Mouse (Mus musculus): ENCODE data around the gene Tnfaip8l2. TPM values are rescaled to one million over a fixed set of nuclear protein-coding genes. Genes with fewer than 3 reads are reported as not detected.
A peak's percentile ranks its signal among the peaks of the same experiment; 100 is the strongest.

Gene Tnfaip8l2
- polyA plus RNA-seq, 1 experiment from 2014 or later = 0.63 TPM

- in situ Hi-C loops (cut with MboI; ENCODE audit: low pct_unique_long_range_greater_than_20kb) = no loop called here
- ChIA-PET POLR2A (interaction anchor here (0.6 to 0.8 kb wide), 2 partner anchors 13 to 45 kb away, joined by 3 to 4 read pairs; no protein-coding TSS in a partner anchor), CTCF (interaction anchor here (1.1 to 1.6 kb wide), 3 partner anchors 12 to 103 kb away, joined by 3 to 4 read pairs (median 4); no protein-coding TSS in a partner anchor)
- no peaks in the 10 kb centered on the region for H3K27me3 ChIP-seq
- no peak for TF ChIP-seq CTCF (IDR thresholded peaks at IDR 0.05)
- ATAC-seq (no peak), DNase-seq (ENCODE audit: low read depth, low spot score) (no peak)
Observed at GRCm38 (mm10) chr3:95161041-95161551, 18.9 kb upstream of the Tnfaip8l2 start.

DNA sequence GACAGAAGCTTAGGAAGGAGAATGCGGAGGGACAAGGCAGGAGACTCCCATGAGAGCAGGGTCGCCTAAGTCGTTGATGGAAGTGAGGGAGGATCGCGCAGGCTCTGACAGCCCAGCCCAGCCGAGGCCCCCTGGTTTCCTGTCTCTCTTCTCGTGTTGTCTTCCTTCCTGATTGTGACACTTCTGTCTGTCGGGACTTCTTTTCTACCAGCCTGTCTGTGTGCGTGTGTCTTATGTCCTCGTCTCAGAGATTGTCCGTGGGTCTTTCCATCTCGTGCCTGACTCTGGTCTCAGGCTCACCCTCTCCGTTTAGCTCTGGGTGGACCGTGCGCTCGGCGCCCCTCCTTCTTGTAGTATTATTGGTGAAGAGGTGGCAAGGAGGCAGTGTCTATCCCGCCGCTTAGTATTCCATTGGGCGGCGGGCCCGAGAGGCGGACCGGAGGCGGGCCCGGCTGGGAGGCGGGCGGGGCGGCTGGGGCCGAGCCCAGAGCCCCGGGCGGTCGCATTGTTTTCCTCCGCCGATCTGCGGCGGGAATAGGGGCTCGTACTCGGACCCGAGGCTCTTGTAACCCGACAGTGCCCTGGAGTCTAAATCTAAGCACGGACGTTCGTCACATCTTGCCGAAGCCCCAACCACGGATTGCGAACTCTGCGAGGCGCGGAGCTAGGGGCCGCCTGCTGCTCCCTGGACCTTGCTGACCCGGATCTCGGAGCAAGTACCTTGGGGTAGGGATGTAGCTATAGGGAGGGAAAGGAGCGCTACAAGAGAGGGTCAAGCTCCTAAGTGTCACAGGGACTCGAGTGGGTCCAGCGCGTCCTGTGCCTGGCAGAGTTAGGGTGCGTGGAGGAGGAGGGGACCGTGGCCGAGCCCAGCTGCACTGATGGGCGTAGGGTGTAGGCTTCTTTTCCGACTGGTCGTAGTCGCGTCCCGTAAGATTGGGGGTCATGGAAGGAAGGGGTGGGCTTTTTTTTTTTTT is 18.1 kb upstream of the Tnfaip8l2 start, which contains the start of gene Sema6c:
Gene Sema6c (plus strand): TSS at position 471 of the 977 bp plus-strand sequence.
- ATAC-seq = peak; percentile 98
- ChIA-PET POLR2A (interaction anchor here (0.6 to 1.2 kb wide), 6 partner anchors 14 to 59 kb away, joined by 3 to 4 read pairs (median 3); no protein-coding TSS in a partner anchor), CTCF (interaction anchor here (0.7 to 1.9 kb wide), 8 partner anchors 10 to 104 kb away, joined by 3 to 4 read pairs (median 4); no protein-coding TSS in a partner anchor)
- in situ Hi-C loops (cut with MboI; ENCODE audit: low pct_unique_long_range_greater_than_20kb) = no loop called here
- DNase-seq (ENCODE audit: low read depth, low spot score) = peak; percentile 75
- TF ChIP-seq CTCF (IDR thresholded peaks at IDR 0.05) = no peak
- H3K27me3 ChIP-seq = no peaks in the 10 kb centered on the region

GRCm38 (mm10) chr3:95159511-95159986 is 17.4 kb upstream of the Tnfaip8l2 start:
- TF ChIP-seq CTCF (IDR thresholded peaks at IDR 0.05) = no peak
- CTCF ChIA-PET = interaction anchor here (0.6 to 1.9 kb wide), 6 partner anchors 11 to 115 kb away, joined by 3 to 4 read pairs (median 4); no protein-coding TSS in a partner anchor

DNA sequence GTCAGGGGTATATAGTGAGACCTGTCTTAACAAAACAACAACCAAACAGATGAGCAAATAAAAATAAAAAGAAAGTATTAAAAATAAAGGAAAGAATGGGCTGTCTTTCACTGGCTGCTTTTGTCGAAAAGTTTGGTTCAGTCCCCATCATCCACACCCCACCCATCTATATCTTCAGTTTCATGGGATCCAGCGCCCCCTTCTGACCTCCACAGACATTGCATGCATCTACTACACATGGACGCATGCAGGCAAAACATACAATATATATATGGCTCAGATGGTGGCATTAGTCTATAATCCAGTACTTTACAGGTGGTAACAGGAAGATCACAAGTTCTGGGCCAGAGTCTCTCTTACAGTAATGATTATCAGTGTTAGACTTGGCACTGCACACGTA is 11.7 kb upstream of the Tnfaip8l2 start:
- ChIA-PET POLR2A (interaction anchor here (0.7 kb wide), 1 partner anchor 676 kb away, joined by 5 read pairs; no protein-coding TSS in a partner anchor), CTCF (interaction anchor here (1.3 to 2.0 kb wide), 3 partner anchors 23 to 47 kb away, joined by 3 to 13 read pairs (median 4); no protein-coding TSS in a partner anchor)
- ATAC-seq (no peak), DNase-seq (ENCODE audit: low read depth, low spot score) (no peak)
- no peaks in the 10 kb centered on the region for H3K27me3 ChIP-seq
- in situ Hi-C loops (cut with MboI; ENCODE audit: low pct_unique_long_range_greater_than_20kb) = no loop called here
- TF ChIP-seq CTCF (IDR thresholded peaks at IDR 0.05) = no peak

More at GRCm38 (mm10) chr3:95159511-95159986, 17.4 kb upstream of the Tnfaip8l2 start:
- in situ Hi-C loops (cut with MboI; ENCODE audit: low pct_unique_long_range_greater_than_20kb) = no loop called here
- POLR2A ChIA-PET = interaction anchor here (0.8 to 1.2 kb wide), 4 partner anchors 13 to 60 kb away, joined by 3 to 4 read pairs (median 3); no protein-coding TSS in a partner anchor
- no peaks in the 10 kb centered on the region for H3K27me3 ChIP-seq
- no peak for ATAC-seq
- no peak for DNase-seq (ENCODE audit: low read depth, low spot score)

DNA sequence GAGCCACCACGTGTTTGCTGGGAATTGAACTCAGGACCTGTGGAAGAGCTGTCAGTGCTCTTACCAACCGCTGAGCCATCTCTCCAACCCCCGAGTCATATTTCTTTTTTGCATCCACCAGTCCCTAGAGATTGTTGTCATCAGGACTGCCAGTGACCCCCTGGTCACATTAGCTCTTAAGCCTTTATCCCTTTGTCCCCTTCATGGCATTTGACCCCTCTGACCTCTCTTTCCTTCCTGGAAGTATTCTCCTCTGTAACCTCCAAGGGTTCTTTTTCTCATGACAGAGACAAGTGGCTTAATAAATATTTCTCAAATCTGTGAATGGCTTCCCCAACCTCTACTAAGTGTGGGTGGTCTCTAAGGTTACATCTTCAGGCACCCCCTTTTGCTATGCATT is 5.8 kb upstream of the Tnfaip8l2 start:
- in situ Hi-C loops (cut with MboI; ENCODE audit: low pct_unique_long_range_greater_than_20kb) = loop anchor here (10.0 kb wide), 1 partner anchor 257 kb away; the partner anchor contains the start of gene 4930558C23Rik
- no peak for ATAC-seq
- no peak for DNase-seq (ENCODE audit: low read depth, low spot score)
- TF ChIP-seq CTCF (IDR thresholded peaks at IDR 0.05) = no peak
- ChIA-PET POLR2A (no interaction called here), CTCF (interaction anchor here (1.5 to 1.6 kb wide), 2 partner anchors 65 to 69 kb away, joined by 4 read pairs; partner anchors contain the start of gene Gabpb2)
- H3K27me3 ChIP-seq = no peaks in the 10 kb centered on the region

GRCm38 (mm10) chr3:95142617-95143011 is 454 bp upstream of the Tnfaip8l2 start:
- no peaks in the 10 kb centered on the region for H3K27me3 ChIP-seq
- peak; percentile 99 for TF ChIP-seq CTCF (IDR thresholded peaks at IDR 0.05)
- ATAC-seq (peak; percentile 74), DNase-seq (ENCODE audit: low read depth, low spot score) (peak; percentile 62)
- ChIA-PET POLR2A (interaction anchor here (0.9 to 1.1 kb wide), 2 partner anchors 20 to 84 kb away, joined by 3 read pairs; no protein-coding TSS in a partner anchor), CTCF (interaction anchor here (0.6 to 2.2 kb wide), 21 partner anchors 10 to 168 kb away, joined by 3 to 11 read pairs (median 4); partner anchors contain the start of gene Sema6c)
- in situ Hi-C loops (cut with MboI; ENCODE audit: low pct_unique_long_range_greater_than_20kb) = loop anchor here (5.0 to 10.0 kb wide), 3 partner anchors 70 to 262 kb away; partner anchors contain the start of gene 4930558C23Rik

DNA sequence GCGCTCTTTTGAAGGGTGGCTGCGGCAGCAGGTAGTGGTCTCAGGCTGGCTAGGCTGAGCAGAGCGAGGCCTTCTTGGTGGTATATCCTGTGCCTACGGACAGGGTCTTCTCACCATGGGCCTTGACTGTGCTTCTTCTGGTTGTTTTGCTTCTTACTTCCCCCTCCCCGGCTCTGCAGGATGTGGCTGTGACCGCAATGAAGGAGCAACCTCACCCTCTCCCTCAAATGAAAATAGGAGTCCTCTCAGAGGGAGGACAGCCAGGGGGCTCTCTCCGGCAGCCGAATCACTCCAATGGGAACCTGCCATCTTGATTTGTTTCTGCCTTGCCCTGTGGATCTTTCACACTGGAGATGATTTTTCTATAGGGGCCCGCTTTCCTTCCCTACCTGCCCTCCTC is 686 bp downstream of the Tnfaip8l2 start:
- CTCF ChIA-PET = interaction anchor here (1.3 to 2.2 kb wide), 3 partner anchors 14 to 75 kb away, joined by 3 to 11 read pairs (median 8); no protein-coding TSS in a partner anchor
- H3K27me3 ChIP-seq = no peaks in the 10 kb centered on the region
- no peak for ATAC-seq
- no peak for DNase-seq (ENCODE audit: low read depth, low spot score)
- POLR2A ChIA-PET = interaction anchor here (0.5 to 1.1 kb wide), 2 partner anchors 24 to 85 kb away, joined by 3 to 5 read pairs; no protein-coding TSS in a partner anchor
- in situ Hi-C loops (cut with MboI; ENCODE audit: low pct_unique_long_range_greater_than_20kb) = loop anchor here (5.0 to 10.0 kb wide), 3 partner anchors 71 to 263 kb away; partner anchors contain the start of gene 4930558C23Rik
- TF ChIP-seq CTCF (IDR thresholded peaks at IDR 0.05) = no peak

DNA sequence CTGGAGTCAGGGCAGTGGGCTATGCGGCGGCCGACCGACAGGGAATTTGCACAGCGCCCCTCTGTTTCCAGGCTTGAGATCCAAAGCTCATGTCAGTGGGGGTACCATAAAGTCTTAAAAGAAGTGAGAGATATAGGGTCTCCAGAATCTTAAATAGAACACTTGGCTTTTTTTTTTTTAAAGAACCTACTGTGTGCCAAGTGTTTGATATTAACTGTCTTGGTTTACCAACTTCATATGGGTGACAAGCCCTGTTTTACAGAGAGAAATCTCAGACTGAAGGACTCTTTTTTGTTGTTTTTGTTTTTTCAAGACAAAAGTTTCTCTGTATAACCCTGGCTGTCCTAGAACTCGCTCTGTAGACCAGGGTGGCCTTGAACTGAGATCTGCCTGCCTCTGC is 1.4 kb downstream of the Tnfaip8l2 start:
- CTCF ChIA-PET = interaction anchor here (1.1 to 2.2 kb wide), 4 partner anchors 11 to 122 kb away, joined by 3 to 7 read pairs (median 5); no protein-coding TSS in a partner anchor
- DNase-seq (ENCODE audit: low read depth, low spot score) (no peak), ATAC-seq (no peak)
- no peak for TF ChIP-seq CTCF (IDR thresholded peaks at IDR 0.05)
- POLR2A ChIA-PET = no interaction called here
- H3K27me3 ChIP-seq = no peaks in the 10 kb centered on the region
- in situ Hi-C loops (cut with MboI; ENCODE audit: low pct_unique_long_range_greater_than_20kb) = loop anchor here (5.0 to 10.0 kb wide), 3 partner anchors 72 to 264 kb away; partner anchors contain the start of gene 4930558C23Rik

DNA sequence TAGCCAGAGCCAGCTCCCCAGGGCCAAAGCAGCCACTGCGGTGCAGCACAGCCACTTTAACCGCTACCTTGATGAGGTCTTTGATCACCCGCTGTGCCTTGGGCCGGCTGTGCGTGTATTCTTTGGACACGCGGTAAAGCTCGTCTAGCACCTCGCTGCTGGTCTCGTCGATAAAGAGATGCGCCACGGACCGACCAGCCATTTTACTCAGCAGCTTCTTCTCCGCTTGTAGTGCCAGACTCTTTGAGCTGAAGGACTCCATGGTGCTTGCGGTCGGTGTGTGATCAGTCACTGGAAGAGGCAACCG is 1.9 kb downstream of the Tnfaip8l2 start:
- CTCF ChIA-PET = interaction anchor here (0.7 to 2.2 kb wide), 7 partner anchors 12 to 123 kb away, joined by 3 to 7 read pairs (median 4); partner anchors contain the start of gene Sema6c
- no peak for TF ChIP-seq CTCF (IDR thresholded peaks at IDR 0.05)
- H3K27me3 ChIP-seq = no peaks in the 10 kb centered on the region
- in situ Hi-C loops (cut with MboI; ENCODE audit: low pct_unique_long_range_greater_than_20kb) = loop anchor here (5.0 to 10.0 kb wide), 3 partner anchors 72 to 265 kb away; partner anchors contain the start of gene 4930558C23Rik
- DNase-seq (ENCODE audit: low read depth, low spot score) = no peak
- POLR2A ChIA-PET = no interaction called here
- ATAC-seq = no peak

Data from Patski (cell line).